Mouse (Mus musculus) hematopoietic stem cell, adult 5-6 weeks (primary cell): Measurements from ENCODE around the gene Gm20594. TPM values are rescaled to one million over a fixed set of nuclear protein-coding genes. Genes with fewer than 3 reads are reported as not detected.

Experiments used
- ATAC-seq, 2 experiments: fragments of 125-278 bp in 1 of 2; replicated peaks in 1 of 2; 2 replicates each; pipeline ENCODE4 v1.8.0; 2016 to 2017; ENCODE audit warnings: inconsistent platforms in 2 of 2, mild to moderate bottlenecking in 2 of 2, moderate number of reproducible peaks in 2 of 2, low read depth in 1 of 2, moderate TSS enrichment in 1 of 2; ENCODE audit not compliant: low FRiP score in 2 of 2, poor library complexity in 2 of 2, severe bottlenecking in 2 of 2, insufficient read depth in 1 of 2, low TSS enrichment in 1 of 2
- total RNA-seq: library from RNA; stranded (forward); fragments of 172-1452, 232-1000 nt; gene quantifications from 2 replicates; pipeline ENCODE4 v1.2.3, GENCODE M21; 2017

Gene Gm20594
- not detected in 2 replicates for total RNA-seq

DNA sequence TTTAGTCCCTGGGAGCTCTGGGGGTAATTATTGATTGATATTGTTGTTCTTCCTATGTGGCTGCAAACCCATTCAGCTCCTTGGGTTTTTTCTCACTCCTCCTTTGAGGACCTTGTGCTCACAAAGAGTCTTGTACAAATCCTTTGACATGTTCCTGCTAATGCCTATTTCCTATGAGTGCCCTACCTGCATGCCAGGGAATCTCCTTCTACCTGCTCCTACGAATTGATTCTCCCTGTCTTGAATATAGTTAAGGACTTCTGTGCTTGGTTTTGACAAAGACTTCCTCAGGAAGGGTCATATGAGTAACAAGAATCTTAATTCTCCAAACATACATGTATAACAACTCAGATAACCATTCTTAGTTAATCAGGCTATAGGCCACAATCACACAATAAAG lies at the start of gene Gm20594:
Gene Gm20594, plus strand, starts transcription at position 301 of the 400 bp plus-strand sequence.
- ATAC-seq, result no peak

DNA sequence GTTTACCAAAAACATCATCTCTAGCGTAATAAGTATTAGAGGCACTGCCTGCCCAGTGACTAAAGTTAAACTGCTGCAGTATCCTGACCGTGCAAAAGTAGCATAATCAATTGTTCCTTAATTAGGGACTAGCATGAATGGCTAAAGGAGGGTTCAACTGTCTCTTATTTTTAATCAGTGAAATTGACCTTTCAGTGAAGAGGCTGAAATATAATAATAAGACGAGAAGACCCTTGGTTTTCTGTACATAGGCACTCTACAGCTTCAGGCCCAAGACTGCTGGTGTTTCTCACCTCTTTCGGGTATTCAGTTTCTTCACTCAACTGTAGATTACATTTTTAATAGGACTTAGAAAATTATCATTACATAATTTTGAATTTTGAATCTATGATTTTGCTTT lies 398 bp downstream of the Gm20594 start:
- ATAC-seq, result peak; percentile 100

DNA sequence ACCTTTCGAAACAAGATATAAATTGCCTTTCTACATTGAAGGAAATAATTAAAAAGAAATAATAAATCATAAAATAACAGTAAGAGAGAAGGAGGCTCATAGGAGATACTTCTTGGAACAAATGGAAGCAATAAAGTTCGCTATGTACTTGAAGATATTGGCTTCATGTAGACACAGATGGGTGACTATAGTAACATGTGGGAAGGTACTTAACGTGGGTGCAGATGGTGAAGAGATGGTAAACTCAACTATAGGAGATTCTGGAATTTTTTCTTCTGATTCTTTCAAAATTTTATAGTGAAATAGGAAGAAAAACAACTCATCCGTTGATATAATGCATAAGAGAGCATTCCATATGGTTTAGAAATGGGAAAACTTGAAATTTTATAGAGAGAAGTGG lies 16.1 kb downstream of the Gm20594 start:
- ATAC-seq, result no peak

DNA sequence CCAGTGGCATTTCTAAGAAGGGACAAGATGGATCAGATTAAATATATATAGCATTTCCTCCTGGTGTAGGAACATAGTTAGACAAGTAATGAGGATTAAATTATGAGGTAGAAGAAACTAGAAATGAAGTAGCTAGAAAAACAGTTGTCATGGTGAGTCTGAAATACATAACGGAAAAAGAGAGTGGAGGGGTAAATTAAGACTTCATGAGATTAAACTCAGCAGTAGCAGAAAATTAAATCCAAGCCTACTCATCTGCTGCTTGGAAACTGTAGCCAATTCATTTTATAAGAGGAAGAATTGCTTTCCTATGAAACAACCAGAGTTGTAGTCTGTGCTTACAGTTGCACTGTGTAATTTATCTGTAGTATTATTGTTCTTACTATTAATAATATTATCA lies 29.1 kb downstream of the Gm20594 start:
- no peak for ATAC-seq

Other genes with a start within 250 kb of the Gm20594 start
- not detected in 2 replicates for gene Lrrtm4, start 201.0 kb downstream of the Gm20594 start, total RNA-seq